Mouse (Mus musculus): ENCODE measurements around the gene Atp2a2. TPM values are rescaled to one million over a fixed set of nuclear protein-coding genes. Genes with fewer than 3 reads are reported as not detected.

Gene Atp2a2
- polyA plus RNA-seq, 2 experiments, result 39.7 to 96.7 TPM

DNA sequence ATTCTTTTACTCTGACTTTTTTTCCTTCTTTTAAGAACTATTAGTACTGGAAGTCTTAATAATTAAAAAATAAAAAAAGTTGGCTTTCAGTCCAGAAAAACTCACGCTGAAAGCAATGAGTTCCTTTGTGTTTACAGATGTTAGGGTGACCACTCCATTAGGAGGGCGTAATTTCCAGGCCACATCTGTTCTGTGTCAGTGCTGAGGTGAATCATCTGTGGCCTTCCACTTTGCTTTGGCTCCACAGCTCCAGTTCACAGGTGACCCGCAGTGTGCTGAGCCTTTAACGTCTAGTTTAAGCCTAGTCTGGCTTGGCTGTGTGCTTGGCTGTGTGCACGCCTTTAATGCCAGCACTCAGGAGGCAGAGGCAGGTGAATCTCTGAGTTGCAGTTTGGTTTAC lies 90.1 kb downstream of the Atp2a2 start:
- DNase-seq (ENCODE audit: low spot score) (no peak), ATAC-seq (ENCODE audit: low FRiP score, low read depth) (no peak)
- H3K27me3 ChIP-seq (ENCODE audit: control insufficient read depth, insufficient read depth, low read length), result no peaks in the 10 kb centered on the region
- no peak overlapping the region for H3K4me3 ChIP-seq (replicated peaks; ENCODE audit: low read length)
- no peak for TF ChIP-seq POLR2A (IDR thresholded peaks at IDR 0.05; ENCODE audit: borderline replicate concordance, extremely low read depth, insufficient read depth, insufficient read length)
- no peak overlapping the region for H3K4me2 ChIP-seq (replicated peaks; ENCODE audit: low read depth, low read length, severe bottlenecking)
- H3K9me3 ChIP-seq (ENCODE audit: control insufficient read depth, low read length), result no peaks in the 10 kb centered on the region
- H3K9ac ChIP-seq (ENCODE audit: low read depth, low read length, severe bottlenecking), result no peak overlapping the region
- H3K36me3 ChIP-seq (ENCODE audit: control insufficient read depth, insufficient read depth, low read length), result peaks cover 6% of the 10 kb centered on the region; the same call in 1 of the 2 replicates
- WGBS, result 64% methylated on average over 5 of the region's 5 CpGs
- H3K27ac ChIP-seq (replicated peaks; ENCODE audit: low read depth, low read length), result no peak overlapping the region
- no peaks in the 10 kb centered on the region for H3K4me1 ChIP-seq (ENCODE audit: control insufficient read depth, insufficient read depth, low read length)

DNA sequence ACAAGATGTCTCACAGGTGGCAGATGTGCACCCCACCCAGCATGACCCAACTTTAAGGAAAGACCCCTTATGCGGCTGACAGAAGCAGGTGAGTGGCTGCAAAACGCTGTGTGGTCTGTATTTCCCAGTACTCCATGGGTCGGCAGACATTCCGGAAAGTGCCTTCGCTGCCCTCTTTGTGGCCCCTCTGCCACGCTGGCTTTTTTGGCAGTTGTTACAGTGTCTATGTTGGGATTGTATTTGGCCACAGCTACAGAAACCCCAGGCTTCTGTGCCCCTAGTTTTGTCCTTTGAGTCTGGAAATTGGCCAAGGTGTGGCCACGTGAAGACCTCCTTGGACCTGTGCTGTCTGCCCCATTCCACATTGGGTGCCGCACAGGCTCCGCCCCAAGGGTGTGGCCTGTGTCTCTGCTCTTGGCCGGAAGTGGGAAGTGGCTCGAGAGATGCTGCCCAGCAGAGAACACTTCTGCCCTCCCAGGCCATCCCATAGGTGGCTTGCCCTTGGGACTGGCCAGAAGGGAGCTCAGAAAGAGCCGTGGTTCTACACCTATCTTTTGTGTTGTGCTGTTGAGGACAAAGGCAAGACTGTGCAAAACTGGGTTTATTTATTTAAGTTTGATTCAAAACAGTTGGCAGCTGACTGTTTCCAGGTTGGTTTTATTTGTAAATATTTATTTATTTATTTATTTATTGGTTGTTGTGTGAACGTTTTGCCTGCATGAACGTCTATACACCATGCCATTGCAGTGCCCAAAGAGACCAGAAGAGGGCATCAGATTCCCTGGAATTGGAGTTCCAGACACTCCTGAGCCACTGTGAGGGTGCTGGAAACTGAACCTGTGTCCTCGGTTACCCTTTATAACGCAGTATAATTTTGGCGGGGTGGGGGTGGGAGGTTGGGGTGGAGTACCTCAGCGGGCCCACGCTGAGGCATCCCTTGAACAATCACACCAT lies 92.1 kb downstream of the Atp2a2 start:
- ATAC-seq (ENCODE audit: low FRiP score, low read depth), result no peak
- no peak for DNase-seq (ENCODE audit: low spot score)
- H3K27me3 ChIP-seq (ENCODE audit: control insufficient read depth, insufficient read depth, low read length), result no peaks in the 10 kb centered on the region
- no peak overlapping the region for H3K4me2 ChIP-seq (replicated peaks; ENCODE audit: low read depth, low read length, severe bottlenecking)
- H3K36me3 ChIP-seq (ENCODE audit: control insufficient read depth, insufficient read depth, low read length), result peaks cover 25% of the 10 kb centered on the region
- H3K4me3 ChIP-seq (replicated peaks; ENCODE audit: low read length), result no peak overlapping the region
- no peaks in the 10 kb centered on the region for H3K4me1 ChIP-seq (ENCODE audit: control insufficient read depth, insufficient read depth, low read length)
- TF ChIP-seq POLR2A (IDR thresholded peaks at IDR 0.05; ENCODE audit: borderline replicate concordance, extremely low read depth, insufficient read depth, insufficient read length), result no peak
- H3K9me3 ChIP-seq (ENCODE audit: control insufficient read depth, low read length), result peaks cover 5% of the 10 kb centered on the region; the same call in 1 of the 2 replicates
- no peak overlapping the region for H3K9ac ChIP-seq (ENCODE audit: low read depth, low read length, severe bottlenecking)
- 85% methylated on average over 19 of the region's 19 CpGs for WGBS
- no peak overlapping the region for H3K27ac ChIP-seq (replicated peaks; ENCODE audit: low read depth, low read length)

DNA sequence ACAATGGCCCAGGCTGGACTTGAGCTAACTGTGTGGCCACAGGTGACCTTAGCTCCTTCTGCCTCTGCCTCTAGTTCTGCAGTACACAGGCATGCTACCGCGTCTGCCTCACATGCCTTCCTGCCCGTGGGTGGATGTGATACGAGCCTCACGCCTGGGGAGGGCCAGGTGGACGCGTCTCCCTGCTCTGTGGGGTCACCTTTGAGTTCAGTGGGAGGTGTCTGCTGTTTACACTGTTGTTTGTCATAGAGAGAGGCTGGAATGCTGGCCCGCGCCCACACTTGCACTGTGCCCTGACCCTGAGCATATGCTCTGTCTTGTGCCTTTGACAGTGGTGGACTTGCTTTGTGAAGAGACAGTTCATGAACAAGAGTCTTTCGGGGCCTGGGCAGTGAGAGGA lies 96.5 kb downstream of the Atp2a2 start:
- Histone ChIP-seq H3K4me2 (replicated peaks; ENCODE audit: low read depth, low read length, severe bottlenecking) (no peak overlapping the region), H3K36me3 (ENCODE audit: control insufficient read depth, insufficient read depth, low read length) (peaks cover 66% of the 10 kb centered on the region), H3K4me3 (replicated peaks; ENCODE audit: low read length) (no peak overlapping the region), H3K4me1 (ENCODE audit: control insufficient read depth, insufficient read depth, low read length) (no peaks in the 10 kb centered on the region), H3K27ac (replicated peaks; ENCODE audit: low read depth, low read length) (no peak overlapping the region), H3K9ac (ENCODE audit: low read depth, low read length, severe bottlenecking) (no peak overlapping the region), H3K9me3 (ENCODE audit: control insufficient read depth, low read length) (peaks cover 5% of the 10 kb centered on the region; the same call in 1 of the 2 replicates), H3K27me3 (ENCODE audit: control insufficient read depth, insufficient read depth, low read length) (no peaks in the 10 kb centered on the region)
- TF ChIP-seq POLR2A (IDR thresholded peaks at IDR 0.05; ENCODE audit: borderline replicate concordance, extremely low read depth, insufficient read depth, insufficient read length), result no peak
- ATAC-seq (ENCODE audit: low FRiP score, low read depth) (no peak), DNase-seq (ENCODE audit: low spot score) (no peak)
- 92% methylated on average over 10 of the region's 10 CpGs for WGBS

Other genes starting within 250 kb of the Atp2a2 start
- 28.3 and 38.3 TPM in 2 replicates for gene Tctn1, start 237.8 kb downstream of the Atp2a2 start, polyA plus RNA-seq (2012; rRNA removed)
- gene Tctn1, start 237.8 kb downstream of the Atp2a2 start, polyA plus RNA-seq (2014; fragmentation: Nextera tagmentation; extraction: Ambion mirVana), result 5.5 TPM in 2 replicates
- 11.5 and 13.7 TPM in 2 replicates for gene Pptc7, start 217.9 kb downstream of the Atp2a2 start, polyA plus RNA-seq (2012; rRNA removed)
- 7.6 and 8.9 TPM in 2 replicates for gene Pptc7, start 217.9 kb downstream of the Atp2a2 start, polyA plus RNA-seq (2014; fragmentation: Nextera tagmentation; extraction: Ambion mirVana)
- gene Rad9b, start 148.0 kb downstream of the Atp2a2 start, polyA plus RNA-seq (2012; rRNA removed), result 17.3 and 19.1 TPM in 2 replicates
- gene Rad9b, start 148.0 kb downstream of the Atp2a2 start, polyA plus RNA-seq (2014; fragmentation: Nextera tagmentation; extraction: Ambion mirVana), result 9.7 and 10.0 TPM in 2 replicates
- gene Vps29, start 147.9 kb downstream of the Atp2a2 start, polyA plus RNA-seq (2012; rRNA removed), result 90.6 and 106 TPM in 2 replicates
- 212 and 216 TPM in 2 replicates for gene Vps29, start 147.9 kb downstream of the Atp2a2 start, polyA plus RNA-seq (2014; fragmentation: Nextera tagmentation; extraction: Ambion mirVana)
- 73.1 and 74.2 TPM in 2 replicates for gene Gpn3, start 130.3 kb downstream of the Atp2a2 start, polyA plus RNA-seq (2012; rRNA removed)
- 63.4 and 64.1 TPM in 2 replicates for gene Gpn3, start 130.3 kb downstream of the Atp2a2 start, polyA plus RNA-seq (2014; fragmentation: Nextera tagmentation; extraction: Ambion mirVana)
- 79.1 and 80.4 TPM in 2 replicates for gene Fam216a, start 129.9 kb downstream of the Atp2a2 start, polyA plus RNA-seq (2012; rRNA removed)
- gene Fam216a, start 129.9 kb downstream of the Atp2a2 start, polyA plus RNA-seq (2014; fragmentation: Nextera tagmentation; extraction: Ambion mirVana), result 78.1 and 82.8 TPM in 2 replicates
- 180 and 241 TPM in 2 replicates for gene Arpc3, start 110.3 kb downstream of the Atp2a2 start, polyA plus RNA-seq (2012; rRNA removed)
- 46.2 and 51.0 TPM in 2 replicates for gene Arpc3, start 110.3 kb downstream of the Atp2a2 start, polyA plus RNA-seq (2014; fragmentation: Nextera tagmentation; extraction: Ambion mirVana)
- 44.8 and 49.8 TPM in 2 replicates for gene Anapc7, start 80.5 kb downstream of the Atp2a2 start, polyA plus RNA-seq (2012; rRNA removed)
- 27.6 and 31.2 TPM in 2 replicates for gene Anapc7, start 80.5 kb downstream of the Atp2a2 start, polyA plus RNA-seq (2014; fragmentation: Nextera tagmentation; extraction: Ambion mirVana)
- gene Ift81, start 112.3 kb upstream of the Atp2a2 start, polyA plus RNA-seq (2012; rRNA removed), result 14.9 and 17.2 TPM in 2 replicates
- gene Ift81, start 112.3 kb upstream of the Atp2a2 start, polyA plus RNA-seq (2014; fragmentation: Nextera tagmentation; extraction: Ambion mirVana), result 32.7 and 41.0 TPM in 2 replicates
- gene P2rx7, start 141.7 kb upstream of the Atp2a2 start, polyA plus RNA-seq (2012; rRNA removed), result 2.9 and 3.6 TPM in 2 replicates
- 1.6 and 1.7 TPM in 2 replicates for gene P2rx7, start 141.7 kb upstream of the Atp2a2 start, polyA plus RNA-seq (2014; fragmentation: Nextera tagmentation; extraction: Ambion mirVana)
- gene P2rx4, start 205.3 kb upstream of the Atp2a2 start, polyA plus RNA-seq (2012; rRNA removed), result 18.2 and 19.9 TPM in 2 replicates
- 21.0 and 22.4 TPM in 2 replicates for gene P2rx4, start 205.3 kb upstream of the Atp2a2 start, polyA plus RNA-seq (2014; fragmentation: Nextera tagmentation; extraction: Ambion mirVana)

Data from limb, embryonic 14.5 days (tissue).